Mouse (Mus musculus): Measurements from ENCODE around the gene Inhbb.

DNA sequence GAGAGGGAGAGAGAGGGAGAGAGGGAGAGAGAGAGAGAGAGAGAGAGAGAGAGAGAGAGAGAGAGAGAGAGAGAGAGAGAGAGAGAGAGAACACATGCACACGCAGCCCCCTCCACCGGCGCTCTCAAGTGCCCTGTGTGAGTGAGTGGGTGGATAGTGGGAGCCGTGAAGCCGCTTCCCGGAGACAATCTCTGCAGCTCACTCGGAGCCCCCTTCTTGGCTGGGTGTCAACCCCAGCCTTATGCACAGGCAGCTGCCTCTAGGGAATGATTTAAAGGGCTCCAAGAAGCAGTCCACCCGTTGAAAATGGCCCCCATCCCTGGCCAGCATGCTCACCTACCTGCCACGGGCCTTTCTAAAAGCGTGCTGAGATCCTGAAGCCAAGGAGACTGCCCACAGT lies 38.1 kb downstream of the Inhbb start:
- no peak for TF ChIP-seq CTCF (IDR thresholded peaks at IDR 0.05; ENCODE audit: borderline replicate concordance, control insufficient read depth, extremely low read depth, insufficient read depth, low read length, poor library complexity)
- no peak for TF ChIP-seq POLR2A (IDR thresholded peaks at IDR 0.05; ENCODE audit: control insufficient read depth, extremely low read depth, insufficient read depth, low read length, poor library complexity)
